Mouse (Mus musculus): ENCODE data around the gene Fxyd7.

The Fxyd7 gene

DNA sequence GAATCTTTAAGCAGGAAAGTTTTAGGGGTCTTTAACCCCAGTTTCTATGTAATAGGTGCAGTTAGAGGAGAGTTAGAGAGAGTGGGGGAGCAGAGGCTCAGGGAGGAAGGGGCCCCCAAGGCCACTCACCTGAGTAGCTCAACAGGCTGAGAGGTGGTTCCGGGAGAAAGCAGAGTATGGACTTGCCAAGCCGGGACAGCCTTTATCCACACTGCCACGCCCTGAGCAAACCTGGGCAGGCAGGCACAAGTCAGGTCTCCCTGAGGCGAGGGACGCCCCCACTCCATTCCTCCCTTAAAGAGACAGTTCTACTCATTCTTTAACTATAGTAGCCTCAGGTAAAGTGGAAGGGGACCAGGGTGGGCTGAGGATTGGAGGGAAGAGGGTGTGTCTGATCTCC lies 25.2 kb upstream of the Fxyd7 start, which contains the start of gene Fxyd3:
TSS of gene Fxyd3 (minus strand) at position 213 of the 400 bp plus-strand sequence.
- DNase-seq (ENCODE audit: low read depth, low spot score), result no peak

DNA sequence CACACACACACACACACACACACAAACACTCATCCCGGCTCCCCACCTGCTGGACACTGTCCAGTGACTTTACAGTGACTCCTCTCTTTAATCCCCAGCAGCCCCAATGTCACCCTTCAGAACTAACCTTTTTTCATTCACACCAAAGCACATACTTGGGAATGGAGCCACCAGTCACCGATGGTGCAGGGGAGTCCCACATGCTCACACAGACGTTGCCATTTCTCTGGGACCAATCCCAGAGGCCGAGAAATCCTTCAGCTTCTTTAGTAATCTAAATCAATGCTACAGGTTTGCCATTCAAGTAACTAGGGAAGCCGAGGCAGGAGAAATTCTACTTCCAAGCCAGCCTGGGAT lies 23.4 kb upstream of the Fxyd7 start:
- DNase-seq (ENCODE audit: low read depth, low spot score), result no peak

DNA sequence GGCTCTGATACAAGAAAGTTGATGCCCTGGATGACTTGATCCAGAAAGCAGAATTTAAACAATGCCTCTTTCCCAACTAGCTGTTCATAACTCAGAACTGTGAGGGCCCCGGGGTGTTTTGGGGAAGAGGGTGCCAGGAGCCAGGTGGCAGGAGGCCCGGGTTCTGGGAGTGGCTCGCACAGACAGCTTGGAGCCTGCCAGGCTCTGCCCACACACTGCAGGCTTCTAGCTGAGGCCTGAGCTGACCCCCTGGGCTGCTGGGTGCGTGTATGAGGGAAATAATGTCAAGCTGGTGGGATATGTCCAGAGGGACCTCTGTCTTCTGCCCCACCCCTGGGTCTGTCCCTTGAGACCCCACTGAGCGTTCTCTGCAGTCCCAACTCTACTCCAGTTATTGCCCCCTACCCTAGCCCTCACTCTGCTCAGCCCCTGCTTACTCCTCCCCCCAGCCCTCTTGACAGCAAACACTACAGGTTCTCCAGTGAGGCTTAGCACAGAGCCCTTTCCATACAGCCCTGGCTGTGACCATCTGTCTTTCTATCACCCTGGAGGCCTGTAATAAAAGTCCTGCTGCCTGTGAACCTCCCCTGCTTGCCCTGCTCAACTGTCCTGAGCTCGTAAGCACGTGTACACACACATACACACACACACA lies 22.9 kb upstream of the Fxyd7 start:
- DNase-seq (ENCODE audit: low read depth, low spot score), result no peak

DNA sequence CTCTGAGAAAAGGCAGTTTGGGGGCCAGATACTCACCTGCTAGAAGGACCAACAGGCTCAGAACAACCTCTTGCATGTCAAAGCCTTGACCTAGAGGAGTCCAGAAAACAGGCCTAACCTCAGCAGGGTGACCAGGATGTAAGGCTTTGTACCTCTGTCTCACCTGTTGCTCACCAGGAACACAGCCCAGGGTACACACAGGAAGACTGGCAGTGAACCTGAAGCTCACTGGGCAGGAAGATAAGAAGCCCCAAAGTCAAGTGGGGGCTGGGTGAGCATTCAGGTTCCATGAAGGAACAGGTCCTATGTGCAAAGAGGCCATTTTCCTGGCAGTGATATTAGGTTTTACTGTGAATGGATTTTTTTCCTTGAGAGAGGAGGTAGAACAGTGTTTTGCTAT lies 22.3 kb upstream of the Fxyd7 start:
- DNase-seq (ENCODE audit: low read depth, low spot score), result no peak

DNA sequence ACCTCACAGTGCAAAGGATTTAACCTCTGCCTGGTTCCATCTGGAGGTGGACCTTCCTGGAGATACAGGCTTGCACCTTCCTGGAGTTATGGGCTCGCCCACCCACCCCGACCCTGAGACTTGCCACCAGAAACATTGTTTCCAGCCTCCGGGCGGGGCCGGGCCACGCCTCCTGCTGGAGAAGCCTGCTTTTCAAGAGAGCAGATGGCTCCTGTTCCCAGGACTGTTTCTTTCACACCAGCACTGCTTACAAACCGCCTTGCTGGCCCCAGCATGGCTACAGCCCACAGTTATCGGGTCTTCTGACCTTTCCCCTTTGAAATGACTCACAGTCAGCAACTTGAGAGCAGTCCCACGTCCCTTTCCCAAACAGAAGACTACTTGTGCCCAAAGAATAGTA lies 21.1 kb upstream of the Fxyd7 start:
- no peak for DNase-seq (ENCODE audit: low read depth, low spot score)

DNA sequence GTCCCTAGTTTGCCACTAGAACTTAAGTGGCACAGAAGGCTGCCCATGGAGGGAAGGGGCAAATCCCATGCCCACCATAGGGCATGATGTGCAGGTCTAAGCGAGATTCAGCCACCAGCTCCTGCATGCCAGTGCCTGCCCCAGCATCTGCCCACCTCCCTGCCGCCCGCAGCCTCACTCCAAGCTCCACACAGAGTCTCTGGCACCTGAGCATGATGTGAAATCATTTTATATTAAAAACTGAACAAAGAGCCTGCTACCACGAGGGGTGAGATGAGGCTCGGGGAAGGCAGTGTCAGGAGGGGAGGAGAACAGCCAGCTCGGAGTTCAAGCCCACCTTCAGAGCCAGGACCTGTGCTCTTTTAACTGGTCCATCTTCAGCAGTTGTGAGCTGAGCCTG lies 19.1 kb upstream of the Fxyd7 start:
- DNase-seq (ENCODE audit: low read depth, low spot score), result no peak

DNA sequence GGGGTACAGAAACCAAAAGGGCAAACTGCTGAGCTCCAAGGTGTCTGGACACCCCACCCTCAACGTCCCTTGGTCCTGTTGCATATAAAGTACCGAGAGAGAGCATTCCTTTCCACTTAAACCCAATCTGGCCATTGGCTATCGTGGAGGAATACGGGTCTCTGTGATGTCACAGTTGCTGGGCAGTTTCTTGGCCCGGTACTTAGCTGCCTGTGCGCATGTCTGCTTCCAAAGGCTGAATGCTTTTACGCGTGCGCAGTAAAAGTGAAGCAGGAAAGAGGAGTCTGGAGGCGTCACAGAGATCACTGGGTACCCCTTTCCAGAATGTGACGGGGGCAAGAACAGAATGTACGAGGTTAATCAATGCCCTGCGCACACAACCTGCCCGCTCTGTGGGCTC lies 18.2 kb upstream of the Fxyd7 start:
- no peak for DNase-seq (ENCODE audit: low read depth, low spot score)

DNA sequence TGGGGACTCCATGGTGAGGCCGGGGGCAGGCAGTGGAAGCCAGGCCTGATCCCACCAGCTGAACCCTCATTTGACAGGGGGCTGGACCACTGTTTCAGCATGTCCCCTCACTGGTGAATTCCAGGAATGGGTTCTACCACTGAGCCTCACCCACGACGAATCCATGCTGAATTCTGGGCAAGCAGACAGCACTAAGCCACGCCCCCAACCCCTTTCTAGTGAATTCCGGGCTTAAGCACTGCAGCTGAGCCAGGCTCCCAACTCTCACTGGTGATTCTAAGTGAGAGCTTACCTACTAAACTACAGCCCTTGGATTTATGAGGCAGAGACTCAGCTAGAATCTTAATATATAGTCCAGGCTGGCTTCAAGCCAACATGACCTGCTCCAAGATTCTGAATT lies 16.6 kb upstream of the Fxyd7 start:
- DNase-seq (ENCODE audit: low read depth, low spot score), result no peak

DNA sequence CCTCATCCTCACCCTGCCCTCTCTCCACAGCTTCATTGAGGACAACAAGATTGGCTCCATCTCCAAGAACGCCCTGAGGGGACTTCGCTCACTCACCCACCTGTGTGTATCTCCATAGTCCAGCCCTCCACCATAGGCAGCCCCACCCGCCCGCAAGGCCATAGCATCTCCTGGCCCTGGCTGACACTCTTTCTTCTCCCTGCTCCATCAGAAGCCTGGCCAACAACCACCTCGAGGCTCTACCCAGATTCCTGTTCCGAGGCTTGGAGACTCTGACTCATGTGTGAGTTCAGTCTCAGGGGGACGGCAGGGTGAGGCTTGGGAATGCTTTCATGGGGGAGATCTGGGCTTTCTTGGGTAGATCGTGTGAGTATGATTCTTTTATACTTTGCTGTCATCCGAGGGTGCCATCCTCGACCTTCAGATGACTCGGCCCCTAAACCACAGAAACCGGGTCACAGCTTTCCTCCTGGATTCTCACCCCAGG lies 11.8 kb upstream of the Fxyd7 start:
- no peak for DNase-seq (ENCODE audit: low read depth, low spot score)

DNA sequence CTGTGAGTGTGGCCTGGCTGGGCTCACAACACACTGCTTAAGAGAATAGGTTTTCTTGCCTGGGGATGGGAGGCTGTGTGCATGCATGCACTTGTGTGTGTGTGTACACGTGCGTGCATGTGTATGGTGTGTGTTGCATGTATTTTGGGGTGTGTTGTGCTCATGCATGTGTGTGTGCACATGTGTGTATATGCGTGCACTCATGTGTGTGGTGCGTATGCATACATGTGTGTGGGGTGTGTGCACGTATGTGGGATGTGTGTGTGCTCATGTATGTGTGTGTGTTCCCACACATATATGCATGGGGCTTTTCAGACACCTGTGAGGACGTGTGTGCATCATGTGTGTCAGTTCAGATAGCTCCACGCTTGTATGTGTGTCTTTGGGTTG lies 9.3 kb upstream of the Fxyd7 start:
- DNase-seq (ENCODE audit: low read depth, low spot score), result no peak

DNA sequence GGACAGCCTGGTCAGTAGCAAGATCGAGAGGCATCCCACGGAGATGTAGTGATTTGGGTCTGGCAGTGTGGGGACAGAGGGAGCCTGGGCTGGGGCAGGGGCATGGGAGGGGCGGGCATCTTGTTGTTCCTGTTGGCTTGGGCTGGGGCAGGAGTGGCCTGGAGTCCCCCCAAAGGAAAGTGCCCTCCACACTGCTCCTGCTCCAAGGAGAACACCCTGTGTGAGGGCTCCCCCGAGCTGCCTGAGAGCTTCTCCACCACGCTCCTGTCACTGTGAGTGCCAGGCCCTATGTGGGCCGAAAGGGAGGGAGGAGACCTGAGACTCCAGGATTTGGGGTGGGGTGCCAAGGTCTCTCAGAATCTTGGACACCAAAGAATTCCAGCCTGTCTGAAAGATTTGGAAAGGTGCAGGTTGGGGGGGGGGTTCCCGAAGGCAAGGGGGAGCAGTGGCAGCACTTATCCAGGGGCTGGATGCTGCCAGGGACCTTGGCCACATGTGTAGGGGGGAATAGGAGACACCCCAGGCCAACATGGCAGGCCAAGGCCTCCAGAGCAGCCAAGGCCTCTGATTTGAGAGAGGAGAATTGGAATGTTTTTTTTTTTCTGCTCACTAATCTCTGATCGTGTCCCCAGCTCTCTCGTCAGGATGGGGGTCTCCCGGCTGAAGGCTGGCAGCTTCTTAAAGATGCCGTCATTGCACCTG lies 8.8 kb upstream of the Fxyd7 start:
- no peak for DNase-seq (ENCODE audit: low read depth, low spot score)

DNA sequence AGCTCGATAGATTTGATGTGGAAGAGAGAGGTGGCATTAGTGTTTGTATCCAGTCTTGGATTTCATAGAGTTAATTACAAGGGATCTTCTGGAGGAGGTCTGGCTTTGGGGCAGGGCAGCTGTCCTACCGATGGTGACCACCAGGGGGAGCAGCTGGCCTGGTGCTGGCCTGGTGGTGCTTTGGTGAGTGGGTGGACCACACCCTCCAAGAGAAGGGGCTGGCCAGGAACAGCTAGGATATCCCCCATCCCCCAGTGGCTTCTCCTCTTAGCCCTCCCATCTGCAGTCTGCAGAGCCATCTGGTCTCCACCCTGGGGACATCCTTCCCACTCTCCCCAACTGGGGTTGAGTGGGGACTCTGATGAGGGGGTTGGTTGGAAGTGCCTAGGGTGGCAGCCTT lies 7.8 kb upstream of the Fxyd7 start, which contains the start of gene Lgi4:
TSS of gene Lgi4 (plus strand) at position 235 of the 400 bp plus-strand sequence.
- peak; percentile 50 for DNase-seq (ENCODE audit: low read depth, low spot score)

DNA sequence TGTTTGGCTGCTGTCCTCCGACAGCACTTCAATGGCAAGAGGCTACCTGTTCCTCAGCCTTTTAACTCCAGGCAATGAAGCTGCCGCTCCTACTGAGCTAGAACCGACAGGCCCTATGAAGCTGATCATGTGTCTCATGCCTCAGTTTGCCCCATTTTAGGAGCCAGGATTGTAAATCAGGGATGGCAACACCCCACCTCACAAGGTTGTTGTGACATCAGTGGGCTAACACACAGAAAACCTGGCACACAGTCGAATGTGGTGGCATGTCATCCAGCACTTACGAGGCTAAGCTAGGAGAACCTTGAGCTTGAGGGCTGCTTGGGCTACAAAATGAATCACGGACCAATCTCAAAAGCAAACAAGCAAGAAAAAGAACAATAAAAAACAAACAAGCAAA lies 6.9 kb upstream of the Fxyd7 start:
- DNase-seq (ENCODE audit: low read depth, low spot score), result no peak

DNA sequence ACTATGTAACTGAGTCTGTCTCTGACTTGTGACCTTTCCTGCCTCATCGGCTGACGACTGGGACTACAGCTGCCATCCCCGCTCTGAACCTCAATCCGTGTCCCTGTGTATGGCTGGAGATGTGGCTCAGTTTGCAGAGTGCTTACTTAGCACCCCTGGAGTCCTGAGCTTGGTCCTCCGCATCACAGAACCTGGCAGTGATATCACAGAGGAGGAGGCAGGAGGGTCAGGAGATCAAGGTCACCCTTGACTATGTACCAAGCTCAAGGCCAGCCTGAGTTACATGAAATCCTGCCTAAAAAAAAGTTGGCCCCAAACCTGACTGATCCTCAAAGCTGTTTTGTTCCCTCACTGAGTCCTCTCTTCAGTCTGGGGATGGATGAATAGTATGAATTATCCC lies 6.5 kb upstream of the Fxyd7 start:
- no peak for DNase-seq (ENCODE audit: low read depth, low spot score)

DNA sequence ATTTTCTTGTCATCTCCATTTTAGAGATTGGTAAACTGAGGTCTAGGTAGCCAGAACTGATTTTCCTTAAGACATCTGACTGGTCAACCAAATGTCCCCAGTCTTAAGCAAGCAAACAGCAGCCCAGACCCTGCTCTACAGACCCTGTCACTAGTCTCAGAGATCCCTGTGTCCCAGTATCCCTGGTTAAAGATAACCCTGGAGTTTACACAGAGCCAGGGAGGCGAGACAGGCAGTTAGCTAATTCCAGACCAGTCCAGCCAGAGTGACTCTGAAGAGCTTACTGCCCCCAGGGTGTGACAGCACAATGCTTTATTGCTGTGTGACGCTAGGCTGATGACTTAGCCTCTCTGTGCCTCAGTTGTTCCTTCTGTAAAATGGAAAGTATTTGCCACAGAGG lies 5.8 kb upstream of the Fxyd7 start, which contains the start of gene Fxyd1:
TSS of gene Fxyd1 (minus strand) at position 129 of the 400 bp plus-strand sequence.
- no peak for DNase-seq (ENCODE audit: low read depth, low spot score)

DNA sequence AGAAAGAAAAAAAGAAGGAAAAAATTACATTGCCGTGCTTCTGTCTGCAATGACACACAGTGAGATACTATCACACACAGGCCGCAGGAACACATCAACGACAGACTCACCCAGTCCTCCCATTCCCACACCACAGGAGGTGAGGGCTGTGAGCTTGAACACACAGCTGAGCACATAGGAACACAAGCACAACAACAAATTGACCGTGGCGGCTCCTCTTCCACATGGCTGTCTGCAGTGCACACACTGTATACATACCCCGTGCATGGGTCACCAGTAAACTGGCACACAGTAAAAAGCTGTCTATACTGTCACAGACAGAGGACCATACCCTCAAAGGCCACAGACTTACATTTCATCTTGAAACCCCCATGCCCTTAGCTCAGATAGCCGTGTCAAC lies 5.2 kb upstream of the Fxyd7 start:
- no peak for DNase-seq (ENCODE audit: low read depth, low spot score)

DNA sequence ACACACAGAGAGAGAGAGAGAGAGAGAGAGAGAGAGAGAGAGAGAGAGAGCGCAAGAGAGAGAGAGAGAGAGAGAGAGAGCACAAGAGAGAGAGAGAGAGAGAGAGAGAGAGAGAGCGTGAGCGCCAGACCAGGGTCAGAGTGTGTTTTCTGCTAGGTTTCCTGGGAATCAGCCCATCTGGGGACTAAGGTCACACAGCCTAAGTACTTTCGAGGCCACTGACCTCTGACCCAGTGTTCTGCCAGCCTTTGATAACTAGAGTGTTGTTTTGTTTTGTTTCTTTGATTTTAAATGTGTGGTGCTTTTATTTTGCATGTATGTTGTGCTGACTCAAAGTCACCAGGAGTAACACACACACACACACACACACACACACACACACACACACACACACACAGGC lies 4.6 kb upstream of the Fxyd7 start:
- no peak for DNase-seq (ENCODE audit: low read depth, low spot score)

DNA sequence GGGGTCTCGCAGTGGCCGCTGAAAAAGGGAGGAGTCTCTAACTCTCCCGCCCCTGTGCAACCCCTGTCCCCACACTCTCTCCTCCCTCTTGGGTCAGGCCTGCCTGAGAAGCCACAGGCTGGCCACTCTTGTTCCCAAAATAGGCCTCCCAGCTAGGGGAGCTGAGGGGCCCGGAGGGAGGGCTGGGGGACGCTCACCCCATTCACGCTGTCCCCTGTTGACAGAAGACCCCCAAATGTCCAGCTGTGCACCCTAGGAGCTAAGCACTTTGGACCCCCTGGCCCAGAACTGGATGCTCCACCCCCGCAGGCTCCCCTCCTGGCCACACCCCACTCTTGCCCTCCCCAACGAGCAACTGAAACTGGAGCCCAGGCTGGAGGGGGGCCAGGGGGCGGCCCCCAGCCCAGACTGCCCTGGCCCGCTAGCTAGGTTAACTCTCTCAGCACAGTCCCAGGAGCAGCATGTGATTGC lies 4.1 kb upstream of the Fxyd7 start:
- no peak for DNase-seq (ENCODE audit: low read depth, low spot score)

DNA sequence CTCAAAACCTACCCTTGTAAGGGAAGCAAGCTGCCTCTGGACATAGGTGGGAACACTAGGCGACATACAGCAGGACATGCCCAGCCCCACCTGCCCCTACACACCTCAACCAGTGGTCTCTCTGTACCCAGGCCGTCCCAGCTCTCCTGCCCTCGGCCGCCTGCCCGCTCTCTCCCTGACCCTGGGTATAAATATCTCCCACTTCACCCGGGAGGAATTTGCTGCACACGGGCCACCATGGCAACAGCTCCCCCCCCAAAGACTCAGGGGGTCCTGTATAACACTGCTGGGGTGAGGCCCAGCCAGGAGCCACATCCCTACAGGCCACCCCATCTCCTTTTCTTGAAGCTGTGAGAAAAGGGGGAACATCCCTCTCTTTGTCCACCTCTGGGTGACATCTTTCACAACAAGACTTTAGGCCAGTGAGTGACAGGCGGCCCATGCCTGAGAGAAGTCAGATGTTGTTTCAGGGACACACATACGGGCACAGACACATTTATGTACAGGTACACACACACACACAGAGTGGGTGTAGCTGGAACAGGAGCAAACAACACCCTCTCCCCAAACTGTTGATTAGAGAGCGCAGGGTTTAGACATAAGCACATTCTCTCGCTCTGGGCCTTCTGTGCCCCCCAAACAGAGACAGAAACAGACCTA lies 3.5 kb upstream of the Fxyd7 start:
- no peak for DNase-seq (ENCODE audit: low read depth, low spot score)

DNA sequence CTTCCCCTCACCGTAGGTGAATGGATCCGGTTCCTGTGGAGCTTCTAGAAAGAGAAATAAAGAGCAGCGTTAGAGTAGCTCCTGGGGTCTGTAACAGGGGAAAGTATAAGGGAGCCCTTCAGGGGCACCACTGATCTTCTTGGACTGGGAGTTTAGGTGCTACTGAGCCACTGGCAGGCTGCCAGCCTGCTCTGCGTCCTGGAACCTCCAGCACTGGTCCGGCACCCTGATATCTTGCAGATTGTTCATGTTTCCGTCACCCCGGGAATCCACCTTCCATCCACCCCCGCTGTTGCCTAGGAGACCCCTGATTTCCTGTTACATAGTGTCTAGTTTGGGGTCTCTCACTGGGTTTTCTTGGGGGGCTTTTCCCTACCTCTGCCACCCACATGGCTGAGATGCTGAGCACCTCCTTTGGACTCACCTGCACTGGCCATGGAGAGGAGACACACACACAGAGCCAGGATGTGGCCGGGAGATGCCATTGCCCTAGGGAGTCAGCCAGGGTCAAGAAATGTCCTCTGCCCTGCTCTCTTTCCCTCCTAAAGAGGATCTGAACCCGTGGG lies 2.7 kb upstream of the Fxyd7 start:
- no peak for DNase-seq (ENCODE audit: low read depth, low spot score)

DNA sequence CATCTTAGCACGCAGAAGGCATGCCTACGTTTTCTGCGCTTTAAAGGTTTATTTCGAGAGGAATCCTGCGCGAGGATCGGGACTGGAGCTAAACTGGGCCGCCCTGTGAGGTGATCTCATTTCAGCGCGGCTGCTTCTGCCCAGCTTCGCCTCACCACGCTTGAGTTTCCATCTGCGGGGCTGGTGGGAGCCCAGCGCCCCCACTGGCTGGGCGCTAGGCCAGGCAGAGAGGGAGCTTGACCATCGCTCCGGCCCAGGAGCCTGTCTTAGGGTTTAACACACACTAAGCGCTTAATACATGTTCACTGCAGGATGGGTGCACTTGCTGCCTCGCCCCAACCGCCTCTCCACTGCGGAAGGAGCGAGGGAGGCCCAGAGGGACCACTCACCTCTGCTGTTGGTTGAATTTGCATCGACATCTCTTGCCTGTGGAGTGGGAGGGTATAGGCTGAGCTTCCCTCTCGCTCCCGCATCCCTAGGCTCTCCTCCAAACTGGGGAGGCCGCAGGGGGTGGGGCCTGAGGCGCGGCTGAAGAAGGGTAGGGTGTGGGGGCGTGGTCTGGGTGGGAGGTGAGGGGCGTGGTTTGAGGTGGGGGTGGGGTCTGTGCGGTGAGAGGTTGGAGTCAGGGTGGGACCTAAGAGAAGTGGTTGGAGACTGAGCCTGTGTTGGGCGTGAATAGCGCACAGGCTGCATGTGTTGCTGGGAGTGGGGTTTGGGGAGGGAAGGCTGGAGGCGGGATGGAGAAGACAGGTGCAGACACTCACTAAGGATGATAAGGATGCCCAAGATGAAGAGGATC lies 1.6 kb upstream of the Fxyd7 start:
- DNase-seq (ENCODE audit: low read depth, low spot score), result peak; percentile 61

DNA sequence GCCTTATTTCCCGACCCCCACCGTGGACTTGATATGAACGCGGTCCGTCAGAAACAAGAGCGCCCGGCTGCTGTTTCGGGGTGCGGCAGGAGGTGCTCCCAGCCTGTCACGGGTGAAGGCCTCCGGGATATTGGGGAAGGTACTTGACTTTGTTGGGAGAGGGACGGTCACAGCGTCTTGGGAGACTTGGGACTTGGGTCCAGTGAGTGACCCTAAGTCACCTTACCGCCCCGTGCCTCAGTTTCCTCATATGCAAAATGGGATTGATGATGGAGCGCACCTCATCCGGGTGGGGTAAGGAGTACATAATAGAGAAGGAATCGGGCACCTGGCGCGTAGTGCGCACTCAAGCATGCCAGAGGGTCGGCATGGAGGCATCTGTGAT lies 976 bp upstream of the Fxyd7 start:
- no peak for DNase-seq (ENCODE audit: low read depth, low spot score)
